Mouse (Mus musculus): ENCODE measurements around the gene Osbpl6.
"Not testable (repeated sequence)": the region's sequence is repeated elsewhere in the genome, so short reads cannot be mapped to it uniquely, and the experiment has no call there.

The Osbpl6 gene

DNA sequence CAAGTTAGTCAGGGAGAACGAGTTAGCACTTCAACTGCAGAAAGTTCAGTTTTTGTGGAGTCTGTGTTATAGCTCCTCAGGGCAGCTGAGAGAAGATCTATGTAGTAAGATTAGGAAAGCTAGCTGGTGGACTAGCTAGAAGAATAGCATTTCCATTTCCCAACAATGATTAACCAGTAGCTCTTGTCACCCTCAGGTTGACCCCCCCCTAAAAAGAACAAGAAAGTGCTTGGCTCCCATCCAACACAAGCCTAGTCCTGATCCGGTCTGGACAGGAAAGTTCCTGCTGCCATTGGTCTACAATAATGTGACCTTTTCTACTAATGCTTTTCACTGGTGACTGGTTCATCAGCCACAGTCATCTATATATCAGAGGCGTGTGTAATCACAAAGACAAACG lies 157.6 kb downstream of the Osbpl6 start:
- DNase-seq (ENCODE audit: low spot score in 2 of 2), result peak in 1 of 2 experiments; percentile 45

DNA sequence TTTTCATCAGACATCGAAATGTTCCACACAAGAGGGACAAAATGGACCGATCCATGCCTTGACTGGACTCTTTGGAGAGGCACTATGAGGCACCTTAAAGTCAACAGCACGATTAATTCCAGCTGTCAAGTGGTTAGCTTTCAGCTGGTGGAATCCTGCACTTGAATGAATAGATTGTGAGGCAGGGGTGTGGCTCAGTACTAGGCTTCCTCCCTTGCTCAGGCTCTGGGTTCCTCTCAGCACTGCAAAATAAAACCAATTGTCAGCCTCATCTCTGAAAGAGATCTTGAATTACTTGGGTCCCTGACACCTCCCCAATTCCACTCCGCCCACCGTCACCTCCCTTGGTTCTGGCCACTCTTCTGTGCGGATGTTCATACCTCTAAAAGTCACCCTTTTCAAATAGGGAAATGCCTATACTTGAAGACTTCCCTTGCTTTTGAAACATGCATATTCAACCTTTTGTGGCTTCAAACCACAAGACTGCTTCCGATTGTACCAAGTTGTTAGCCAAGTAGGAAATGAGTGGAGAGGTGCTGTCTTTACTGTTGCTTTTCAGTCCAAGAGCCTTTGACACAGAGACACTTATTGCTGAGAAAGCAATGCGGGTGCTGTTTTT lies 160.7 kb downstream of the Osbpl6 start:
- DNase-seq (ENCODE audit: low spot score in 2 of 2), result no peak

- DNase-seq (ENCODE audit: low spot score in 2 of 2), result no peak
Observed at GRCm38 (mm10) chr2:76571543-76571942, 165.2 kb downstream of the Osbpl6 start.

DNA sequence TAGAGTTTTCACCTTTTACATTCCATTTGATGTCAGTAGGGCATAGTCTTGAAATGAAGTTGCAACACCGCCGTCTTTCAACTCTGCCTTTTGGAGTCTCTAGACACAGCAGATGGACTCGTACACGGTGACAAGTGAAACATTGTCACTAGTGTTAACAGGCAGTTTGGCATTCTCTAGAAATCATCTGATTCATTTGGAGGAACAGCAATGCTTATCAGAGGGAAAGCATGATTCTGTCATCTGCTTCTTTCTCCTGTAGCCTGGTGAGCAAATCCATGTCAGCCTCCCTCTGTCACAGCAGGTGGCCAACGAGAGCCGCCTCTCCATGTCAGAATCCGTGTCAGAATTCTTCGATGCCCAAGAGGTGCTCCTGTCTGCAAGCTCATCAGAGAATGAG lies 172.6 kb downstream of the Osbpl6 start:
- no peak for DNase-seq (ENCODE audit: low spot score in 2 of 2)

DNA sequence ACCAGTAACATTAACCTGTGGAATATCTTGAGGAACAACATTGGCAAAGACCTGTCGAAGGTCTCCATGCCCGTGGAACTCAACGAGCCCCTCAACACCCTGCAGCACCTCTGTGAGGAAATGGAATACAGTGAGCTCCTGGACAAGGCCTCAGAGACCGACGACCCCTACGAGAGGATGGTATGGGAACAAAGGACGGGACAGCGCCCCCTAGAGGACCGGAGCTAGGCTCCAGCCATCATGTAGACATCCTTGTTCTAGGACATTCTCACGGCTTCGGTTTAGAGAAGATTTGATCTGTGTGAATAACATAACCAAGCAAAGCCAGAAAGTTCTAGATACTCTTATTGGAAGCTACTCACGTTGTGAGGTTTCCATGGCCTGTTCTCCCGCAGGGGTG lies 178.8 kb downstream of the Osbpl6 start:
- no peak for DNase-seq (ENCODE audit: low spot score in 2 of 2)

GRCm38 (mm10) chr2:76586906-76587305 lies 180.6 kb downstream of the Osbpl6 start:
- no peak for DNase-seq (ENCODE audit: low spot score in 2 of 2)

DNA sequence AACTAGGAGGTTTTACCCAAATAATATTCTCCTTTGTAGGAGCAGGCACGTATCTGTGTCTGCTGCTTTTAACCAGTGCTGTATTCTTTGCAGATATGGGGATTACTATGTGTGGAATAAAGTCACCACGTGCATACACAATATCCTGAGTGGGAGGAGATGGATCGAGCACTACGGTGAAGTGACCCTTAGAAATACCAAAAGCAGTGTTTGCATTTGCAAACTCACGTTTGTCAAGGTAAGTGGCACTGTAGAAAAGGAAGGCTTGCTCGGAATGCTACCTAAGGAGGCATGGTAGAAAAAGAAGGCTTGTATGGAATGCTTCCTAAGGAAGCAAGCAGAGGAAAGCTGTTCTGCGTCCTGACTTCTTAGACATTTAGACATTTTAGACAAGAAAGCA lies 183.9 kb downstream of the Osbpl6 start:
- no peak for DNase-seq (ENCODE audit: low spot score in 2 of 2)

DNA sequence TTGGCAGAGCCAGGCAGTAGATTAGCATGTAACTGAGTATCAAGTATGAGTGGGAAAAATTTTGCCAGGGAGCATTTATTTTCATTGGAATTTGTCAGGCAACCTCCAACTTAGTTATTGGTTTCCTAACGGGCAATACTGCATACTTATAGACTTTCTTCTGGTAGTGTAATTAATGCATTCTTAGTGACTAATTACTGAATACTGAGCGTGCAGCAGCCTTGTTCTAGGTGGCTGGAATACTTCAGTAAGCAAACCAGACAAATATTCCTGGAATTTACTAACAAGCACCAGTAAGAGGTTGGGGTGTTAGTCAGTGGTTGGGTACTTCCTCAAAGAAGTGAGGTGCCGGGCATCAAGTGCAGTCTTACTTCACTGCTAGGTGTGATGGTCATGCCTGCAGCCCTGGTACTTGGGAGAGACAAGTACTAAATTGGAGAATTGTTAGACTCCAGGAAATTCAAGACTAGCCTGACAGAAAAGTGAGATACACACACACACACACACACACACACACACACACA lies 186.2 kb downstream of the Osbpl6 start:
- no peak for DNase-seq (ENCODE audit: low spot score in 2 of 2)

DNA sequence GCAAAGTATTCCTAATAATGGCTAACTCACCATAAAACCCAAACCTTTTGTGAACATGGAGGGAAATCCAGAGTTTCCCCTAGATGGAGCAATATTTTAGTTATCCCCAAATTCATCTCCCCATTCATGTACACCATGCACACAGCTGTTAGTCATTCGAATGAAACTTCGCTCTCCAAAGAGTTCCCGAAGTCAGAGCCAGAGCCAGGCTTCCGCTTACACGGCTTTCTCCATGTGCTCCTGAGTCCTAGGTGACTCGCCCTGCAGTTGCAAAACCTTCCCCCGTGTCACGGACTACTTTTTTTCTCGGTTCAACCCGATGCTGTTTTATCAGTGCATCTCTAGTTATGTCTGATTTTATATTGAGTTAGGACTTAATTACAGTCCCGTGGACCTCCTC lies 191.2 kb downstream of the Osbpl6 start:
- no peak for DNase-seq (ENCODE audit: low spot score in 2 of 2)

DNA sequence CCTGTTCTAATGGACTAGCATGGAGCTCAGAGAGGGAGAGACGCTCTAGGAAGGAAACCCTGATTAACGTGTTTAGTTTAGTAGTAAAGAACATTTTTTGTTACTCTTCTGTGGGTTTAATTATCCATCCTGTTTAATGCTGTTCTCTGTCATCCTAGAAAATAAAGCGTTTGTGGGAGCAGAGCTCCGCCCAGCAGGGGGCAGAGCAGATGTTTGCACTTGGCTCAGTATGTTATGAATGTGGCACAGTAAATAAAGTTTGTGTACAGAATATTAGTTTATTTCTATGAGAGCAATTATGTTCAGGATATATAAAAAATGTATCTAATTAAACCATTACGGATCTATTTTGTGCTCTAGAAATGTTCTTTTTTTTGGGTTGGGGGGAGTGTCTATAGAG lies 192.9 kb downstream of the Osbpl6 start:
- no peak for DNase-seq (ENCODE audit: low spot score in 2 of 2)

- DNase-seq (ENCODE audit: low spot score in 2 of 2), result no peak
Observed at GRCm38 (mm10) chr2:76602256-76602655, 195.9 kb downstream of the Osbpl6 start.

- DNase-seq (ENCODE audit: low spot score in 2 of 2), result no peak
Observed at GRCm38 (mm10) chr2:76606704-76607103, 200.4 kb downstream of the Osbpl6 start.

DNA sequence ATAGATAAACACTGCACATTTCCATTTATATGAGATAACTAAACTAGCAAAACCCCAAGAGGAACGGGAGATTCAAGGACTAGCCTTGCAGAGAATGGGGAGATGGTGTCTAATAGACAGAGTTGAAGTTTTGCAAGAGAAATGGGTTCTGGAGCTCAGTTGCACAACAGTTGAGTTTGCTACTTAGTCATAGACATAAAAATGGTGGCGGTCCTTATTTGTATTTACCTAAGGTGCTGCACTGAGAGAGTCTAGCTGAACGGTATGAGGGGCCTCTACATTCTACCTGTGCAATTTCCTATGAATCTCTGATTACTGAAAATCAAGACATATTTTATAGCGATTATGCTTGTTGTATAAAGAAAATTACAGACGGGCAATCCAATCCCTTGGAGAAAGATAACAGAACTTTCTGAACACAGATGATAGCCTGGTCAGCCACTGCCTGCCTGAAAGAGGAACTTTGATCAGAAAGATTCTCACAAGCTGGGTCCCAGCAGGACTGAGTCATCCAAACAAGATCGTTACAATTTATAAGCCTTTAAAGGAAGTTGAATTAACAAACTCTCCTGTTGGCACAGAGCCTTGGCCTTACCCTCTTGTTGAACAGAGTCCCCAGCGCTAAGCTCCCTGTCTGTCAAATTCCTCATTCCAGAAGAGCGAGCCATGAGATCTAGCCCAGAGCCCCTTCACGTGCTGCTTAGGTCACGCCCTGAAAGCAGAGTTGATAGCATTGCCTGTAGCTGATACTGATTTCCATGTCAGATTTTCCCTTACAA lies 204.2 kb downstream of the Osbpl6 start:
- DNase-seq (ENCODE audit: low spot score in 2 of 2), result peak; percentile 18 to 30

DNA sequence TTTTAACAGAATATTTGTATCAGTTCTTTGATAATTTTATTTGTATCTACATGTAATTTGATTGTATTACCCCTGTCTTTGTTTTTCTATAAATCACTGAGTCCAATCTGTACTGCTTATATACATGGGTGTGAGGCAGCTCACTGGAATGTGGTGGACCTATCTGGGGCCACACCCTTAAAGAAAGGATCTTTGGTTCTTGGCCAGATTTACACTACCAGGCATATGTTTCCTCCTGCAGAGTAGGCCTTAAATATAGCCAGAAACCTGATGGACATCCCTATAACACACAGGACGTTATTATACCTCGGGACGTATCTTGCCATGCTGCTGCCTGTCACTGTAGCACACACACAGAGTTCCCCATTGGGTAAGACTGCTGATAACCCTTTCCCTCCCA lies 205.7 kb downstream of the Osbpl6 start:
- DNase-seq (ENCODE audit: low spot score in 2 of 2), result no peak

DNA sequence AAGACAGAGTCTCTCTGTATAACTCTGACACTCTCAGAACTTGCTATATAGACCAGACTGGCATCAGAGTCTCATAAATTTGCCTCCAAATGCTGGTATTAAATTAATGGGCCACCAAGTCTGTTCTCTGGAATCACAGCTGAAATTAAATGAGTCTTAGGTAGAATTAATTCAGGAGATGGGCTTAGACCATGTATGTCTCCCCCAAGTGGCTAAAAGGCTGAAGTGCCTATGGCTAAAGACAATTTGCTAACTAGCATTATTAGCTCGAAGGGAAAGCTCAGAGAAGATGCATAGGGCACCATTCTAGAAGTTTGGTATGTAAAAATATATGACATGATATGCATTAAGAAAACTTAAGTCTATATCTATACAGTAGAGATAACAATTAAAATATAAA lies 211.8 kb downstream of the Osbpl6 start:
- DNase-seq (ENCODE audit: low spot score in 2 of 2), result no peak

DNA sequence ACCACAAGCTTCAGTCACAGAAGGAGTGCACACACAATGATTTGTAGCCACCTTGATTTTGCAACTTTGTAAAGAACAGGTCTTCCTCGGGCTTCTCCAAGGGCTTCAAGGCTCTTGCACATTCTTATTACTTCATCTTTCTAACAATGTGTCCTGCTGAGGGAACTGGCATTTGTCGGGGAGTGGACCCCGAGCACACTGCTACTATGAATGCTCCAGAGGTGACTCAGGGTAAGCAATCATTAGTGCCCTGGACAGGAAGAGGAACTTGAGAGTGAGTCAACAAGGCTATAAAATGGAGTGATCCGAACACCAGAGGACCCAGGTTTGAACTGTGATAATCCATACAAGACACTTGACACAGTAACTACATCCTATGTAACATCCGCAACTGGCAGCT lies 213.9 kb downstream of the Osbpl6 start:
- no peak for DNase-seq (ENCODE audit: low spot score in 2 of 2)

DNA sequence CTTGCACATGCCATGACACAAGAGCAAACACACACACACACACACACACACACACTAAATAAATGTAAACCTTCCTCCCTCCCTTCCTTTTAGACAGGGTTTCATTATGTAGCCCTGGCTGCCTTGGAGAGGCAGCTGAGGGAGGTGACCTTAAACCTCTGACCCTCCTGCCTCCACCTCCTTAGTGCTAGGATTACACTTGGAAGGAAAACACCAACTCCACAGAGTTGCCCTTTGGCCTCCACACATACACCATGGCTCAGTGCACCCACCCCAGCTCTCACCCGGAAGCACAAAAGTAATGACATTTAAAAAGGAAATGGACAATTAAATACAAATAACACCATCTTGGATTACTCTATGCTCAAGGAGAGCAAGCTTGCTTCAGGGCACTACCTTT lies 215.4 kb downstream of the Osbpl6 start:
- DNase-seq (ENCODE audit: low spot score in 2 of 2), result no peak

GRCm38 (mm10) chr2:76622316-76622715 lies 216.0 kb downstream of the Osbpl6 start:
- not testable (repeated sequence) for DNase-seq (ENCODE audit: low spot score in 2 of 2)

DNA sequence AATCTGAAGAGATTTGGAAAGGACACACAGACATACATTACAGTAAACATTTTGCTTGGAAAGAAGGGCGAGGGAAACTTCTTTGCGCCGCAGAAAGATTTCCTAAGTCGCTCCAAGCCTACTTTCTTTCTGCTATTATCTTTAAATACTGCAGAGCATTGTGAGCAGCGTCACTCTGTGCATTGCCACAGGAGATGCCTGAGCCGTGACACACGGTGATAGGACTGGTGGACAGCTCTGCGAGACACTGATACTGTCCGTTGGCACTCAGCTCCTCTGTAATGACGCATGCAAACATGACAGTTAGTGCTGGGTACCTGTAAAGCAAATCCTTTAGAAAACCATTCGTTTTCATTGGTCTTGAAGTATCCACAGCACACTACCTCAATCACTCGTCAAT lies 224.0 kb downstream of the Osbpl6 start:
- DNase-seq (ENCODE audit: low spot score in 2 of 2), result no peak

GRCm38 (mm10) chr2:76631600-76631999 lies 225.3 kb downstream of the Osbpl6 start:
- DNase-seq (ENCODE audit: low spot score in 2 of 2), result no peak

GRCm38 (mm10) chr2:76639637-76640036 lies 233.3 kb downstream of the Osbpl6 start:
- DNase-seq (ENCODE audit: low spot score in 2 of 2), result no peak

DNA sequence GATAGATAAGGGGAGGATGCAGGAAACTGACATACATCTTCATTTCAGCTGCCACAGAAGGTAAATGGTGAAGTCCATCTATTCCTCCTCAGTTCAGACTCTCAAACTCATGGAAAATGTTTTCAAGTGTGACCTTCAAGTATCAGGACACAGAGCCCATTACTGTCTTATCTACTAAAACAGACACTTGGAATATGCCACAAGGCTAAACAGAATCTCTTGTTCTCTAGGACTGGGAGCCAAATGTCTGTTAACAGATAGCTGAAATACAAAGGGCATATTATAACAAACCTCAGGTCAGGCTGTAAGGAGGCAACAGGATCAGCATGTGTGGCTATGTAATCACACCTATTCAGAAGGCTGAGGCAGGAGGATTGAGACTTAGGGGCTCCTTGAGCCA lies 237.5 kb downstream of the Osbpl6 start:
- no peak for DNase-seq (ENCODE audit: low spot score in 2 of 2)

DNA sequence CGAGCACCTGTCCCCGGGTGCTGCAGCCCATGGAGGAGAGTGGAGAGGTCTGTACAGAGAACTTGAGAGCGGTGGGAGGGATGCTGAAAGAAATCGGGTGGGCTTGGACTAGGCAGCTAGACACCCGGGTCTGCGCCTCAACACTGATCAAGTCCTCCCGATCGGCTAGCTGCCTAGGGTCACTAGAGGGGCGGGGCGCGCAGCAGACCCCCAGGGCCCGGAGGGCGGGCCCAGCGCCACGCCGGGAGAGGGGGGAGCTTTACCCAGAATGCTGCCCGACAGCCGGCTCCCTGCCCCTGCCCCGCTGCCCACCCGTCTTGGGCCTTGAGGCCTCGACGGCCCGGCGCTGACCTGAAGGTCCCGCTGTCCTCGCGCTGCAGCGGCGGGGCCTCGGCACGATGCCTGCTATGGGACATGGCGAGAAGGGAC lies 241.1 kb downstream of the Osbpl6 start:
- DNase-seq (ENCODE audit: low spot score in 2 of 2), result no peak

Measured in urinary bladder, adult 18-20 months (tissue).